Mouse (Mus musculus) CH12.LX (cell line): ENCODE results near the gene 2810006K23Rik. TPM values are rescaled to one million over a fixed set of nuclear protein-coding genes. Genes with fewer than 3 reads are reported as not detected.

Experiments used
- DNase-seq: peaks from one replicate; pipeline ENCODE4 v3.0.0-alpha.2; 2013; ENCODE audit errors: extremely low read depth
- H3K27ac ChIP-seq: 2 replicates; pipeline ENCODE4 v1.5.1; 2012; ENCODE audit warnings: low read depth, mild to moderate bottlenecking, control low read depth, moderate library complexity; ENCODE audit not compliant: insufficient read depth
- H3K27me3 ChIP-seq: replicated peaks from 2 replicates; pipeline ENCODE3; 2012; ENCODE audit warnings: inconsistent platforms
- H3K36me3 ChIP-seq, 2 experiments: replicated peaks in 1 of 2; 2 replicates each; pipeline versions ENCODE3 to v1.6.1; 2012; ENCODE audit warnings: inconsistent platforms in 1 of 2, low read length in 1 of 2, mild to moderate bottlenecking in 1 of 2, mixed read lengths in 1 of 2, moderate library complexity in 1 of 2; ENCODE audit not compliant: control insufficient read depth in 1 of 2, insufficient read depth in 1 of 2
- H3K4me1 ChIP-seq, 2 experiments: 2 replicates each; pipeline ENCODE4 v1.6.1; 2012; ENCODE audit warnings: inconsistent platforms in 1 of 2, moderate library complexity in 1 of 2; ENCODE audit not compliant: insufficient read depth in 2 of 2, control insufficient read depth in 1 of 2
- H3K4me2 ChIP-seq: 2 replicates; pipeline ENCODE4 v1.6.1; 2012; ENCODE audit warnings: low read depth, mild to moderate bottlenecking, control low read depth; ENCODE audit not compliant: poor library complexity, insufficient read depth, severe bottlenecking
- H3K4me3 ChIP-seq, 3 experiments: fragments of 150-350 bp in 1 of 3; sonication (generic) in 1 of 3; replicated peaks in 1 of 3; 2 replicates each; pipeline versions ENCODE3 to v1.5.1; 2011 to 2012; ENCODE audit warnings: low read depth in 2 of 3, low read length in 2 of 3, mild to moderate bottlenecking in 2 of 3, moderate library complexity in 2 of 3, control low read depth in 1 of 3, improper control_type of control experiment in 1 of 3, inconsistent platforms in 1 of 3, mixed read lengths in 1 of 3; ENCODE audit not compliant: poor library complexity in 1 of 3
- H3K79me2 ChIP-seq: replicated peaks from 2 replicates; pipeline ENCODE4 v1.6.1; 2012; ENCODE audit warnings: mild to moderate bottlenecking, moderate library complexity; ENCODE audit not compliant: control insufficient read depth, poor library complexity, insufficient read depth, severe bottlenecking; ENCODE audit errors: extremely low read depth
- H3K9ac ChIP-seq: 2 replicates; pipeline ENCODE4 v1.6.1; 2012; ENCODE audit warnings: low read depth, mild to moderate bottlenecking, control low read depth, moderate library complexity; ENCODE audit not compliant: insufficient read depth
- H3K9me3 ChIP-seq: replicated peaks from 2 replicates; pipeline ENCODE3; 2012; ENCODE audit warnings: low read length, inconsistent platforms, mixed read lengths
- BHLHE40 ChIP-seq: IDR thresholded peaks from 2 replicates; pipeline ENCODE4 v1.6.1; 2011; ENCODE audit warnings: mild to moderate bottlenecking, low read depth, low read length, improper control_type of control experiment
- CHD1 ChIP-seq: IDR thresholded peaks from 2 replicates; pipeline ENCODE4 v1.6.1; 2012; ENCODE audit warnings: low read depth, low read length, improper control_type of control experiment, inconsistent platforms
- CHD2 ChIP-seq: IDR thresholded peaks from 2 replicates; pipeline ENCODE4 v1.6.1; 2011; ENCODE audit warnings: low read length, improper control_type of control experiment
- GABPA ChIP-seq: IDR thresholded peaks from 2 replicates; pipeline ENCODE4 v1.6.1; 2012; ENCODE audit warnings: low read depth, low read length, improper control_type of control experiment, inconsistent platforms; ENCODE audit not compliant: insufficient replicate concordance
- HCFC1 ChIP-seq: IDR thresholded peaks from 2 replicates; pipeline ENCODE4 v1.6.1; 2012; ENCODE audit warnings: low read depth, mild to moderate bottlenecking, inconsistent platforms, low read length, improper control_type of control experiment
- IRF4 ChIP-seq: IDR thresholded peaks from 2 replicates; pipeline ENCODE4 v1.6.1; 2014; ENCODE audit warnings: low read depth, mild to moderate bottlenecking, inconsistent platforms, low read length, improper control_type of control experiment
- JUND ChIP-seq: conservative IDR thresholded peaks from 2 replicates; pipeline ENCODE4 v1.6.1; 2011; ENCODE audit warnings: low read depth, low read length, improper control_type of control experiment
- MAX ChIP-seq: IDR thresholded peaks from 2 replicates; pipeline ENCODE4 v1.6.1; 2011; ENCODE audit warnings: low read length, improper control_type of control experiment
- MEF2A ChIP-seq: IDR thresholded peaks from 2 replicates; pipeline ENCODE4 v1.6.1; 2014; ENCODE audit warnings: low read depth, mild to moderate bottlenecking, inconsistent platforms, low read length, improper control_type of control experiment, borderline replicate concordance
- MXI1 ChIP-seq: IDR thresholded peaks from 2 replicates; pipeline ENCODE4 v1.6.1; 2011; ENCODE audit warnings: mild to moderate bottlenecking, low read depth, low read length, improper control_type of control experiment
- MYC ChIP-seq: IDR thresholded peaks from 2 replicates; pipeline ENCODE4 v1.6.1; 2011; ENCODE audit warnings: low read depth, mild to moderate bottlenecking, improper control_type of control experiment, low read length
- NRF1 ChIP-seq: IDR thresholded peaks from 2 replicates; pipeline ENCODE4 v1.6.1; 2014; ENCODE audit warnings: low read depth, mild to moderate bottlenecking, inconsistent platforms, low read length, improper control_type of control experiment, moderate library complexity
- PAX5 ChIP-seq: IDR thresholded peaks from 2 replicates; pipeline ENCODE4 v1.6.1; 2012; ENCODE audit warnings: low read length, inconsistent platforms, mixed read lengths
- POLR2A ChIP-seq: IDR thresholded peaks from 2 replicates; pipeline ENCODE4 v1.6.1; 2011; ENCODE audit warnings: low read depth, mild to moderate bottlenecking, improper control_type of control experiment, low read length
- RAD21 ChIP-seq: IDR thresholded peaks from 2 replicates; pipeline ENCODE4 v1.6.1; 2011; ENCODE audit warnings: low read depth, mild to moderate bottlenecking, low read length, improper control_type of control experiment, moderate library complexity
- RCOR1 ChIP-seq: conservative IDR thresholded peaks from 2 replicates; pipeline ENCODE4 v1.6.1; 2012; ENCODE audit warnings: low read depth, mild to moderate bottlenecking, inconsistent platforms, low read length, improper control_type of control experiment
- SIN3A ChIP-seq: IDR thresholded peaks from 2 replicates; pipeline ENCODE4 v1.6.1; 2012; ENCODE audit warnings: low read length, improper control_type of control experiment, inconsistent platforms
- SMC3 ChIP-seq: IDR thresholded peaks from 2 replicates; pipeline ENCODE4 v1.6.1; 2011; ENCODE audit warnings: low read depth, low read length, improper control_type of control experiment
- TBP ChIP-seq: conservative IDR thresholded peaks from 2 replicates; pipeline ENCODE4 v1.6.1; 2011; ENCODE audit warnings: low read depth, low read length, improper control_type of control experiment
- TCF12 ChIP-seq: IDR thresholded peaks from 2 replicates; pipeline ENCODE4 v1.6.1; 2014; ENCODE audit warnings: low read depth, mild to moderate bottlenecking, inconsistent platforms, low read length, improper control_type of control experiment
- UBTF ChIP-seq: IDR thresholded peaks from 2 replicates; pipeline ENCODE4 v1.6.1; 2012; ENCODE audit warnings: low read depth, mild to moderate bottlenecking, inconsistent platforms, low read length, improper control_type of control experiment, moderate library complexity
- USF2 ChIP-seq: conservative IDR thresholded peaks from 2 replicates; pipeline ENCODE4 v1.6.1; 2011; ENCODE audit warnings: low read depth, low read length, improper control_type of control experiment
- ZC3H11A ChIP-seq: IDR thresholded peaks from 2 replicates; pipeline ENCODE4 v1.6.1; 2012; ENCODE audit warnings: low read depth, mild to moderate bottlenecking, inconsistent platforms, low read length, improper control_type of control experiment
- ZNF384 ChIP-seq: IDR thresholded peaks from 2 replicates; pipeline ENCODE4 v1.6.1; 2012; ENCODE audit warnings: low read depth, low read length, improper control_type of control experiment, inconsistent platforms
- dilution Hi-C: fragments of 300-500 bp; cut with MboI; formaldehyde crosslinking; loops from 2 replicates; pipeline ENCODE4 v1.14.3; 2020; ENCODE audit warnings: low sequenced_read_pairs; ENCODE audit not compliant: extremely low pct_unique_long_range_greater_than_20kb, extremely low pct_ligation_motif_present
- in situ Hi-C: fragments of 300-500 bp; cut with MboI; formaldehyde crosslinking; loops from 3 replicates; pipeline ENCODE4 v1.14.3; 2019; ENCODE audit warnings: low sequenced_read_pairs, low pct_ligation_motif_present, low pct_unique_long_range_greater_than_20kb, mixed read lengths
- polyA plus RNA-seq: library from polyadenylated mRNA; unstranded; fragments of >175 nt; gene quantifications from 2 replicates; pipeline ENCODE4 v1.2.1, GENCODE M21; 2012; ENCODE audit warnings: low read depth; ENCODE audit not compliant: insufficient read length
- total RNA-seq, 2 experiments: library from RNA; depleted of rRNA; stranded (reverse); fragments of 300-350 nt in 1 of 2; fragments of >200 nt in 1 of 2; gene quantifications; 2 replicates each; pipeline ENCODE4 v1.2.3; 2012 to 2014

Gene 2810006K23Rik
- total and polyA plus RNA-seq, 3 experiments = 6.3 to 8.9 (median 8.2) TPM

GRCm38 (mm10) chr5:124364173-124364918, 36.5 kb downstream of the 2810006K23Rik start:
- no peak for DNase-seq
- H3K27ac ChIP-seq = no peak overlapping the region
- H3K27me3 ChIP-seq = no peaks in the 10 kb centered on the region
- no peak overlapping the region for H3K9ac ChIP-seq
- H3K9me3 ChIP-seq = no peaks in the 10 kb centered on the region
- in situ Hi-C loops = no loop called here
- no peak for TF ChIP-seq UBTF
- no peak for TF ChIP-seq CHD2
- TF ChIP-seq PAX5 = no peak
- TF ChIP-seq MYC = no peak
- TF ChIP-seq SIN3A = no peak
- TF ChIP-seq SMC3 = no peak
- TF ChIP-seq GABPA = no peak
- no peak for TF ChIP-seq POLR2A
- no peak for TF ChIP-seq HCFC1
- no peak for TF ChIP-seq MEF2A
- TF ChIP-seq USF2 = no peak
- TF ChIP-seq, all 38 proteins: peak for 0
- Histone ChIP-seq H3K4me3 (no peak overlapping the region), H3K36me3 (peaks cover 2 to 17% of the 10 kb centered on the region in 2 experiments), H3K4me2 (no peak overlapping the region), H3K4me1 (peaks cover 0 to 8% of the 10 kb centered on the region in 2 experiments; a peak in 1 of 4 replicates), H3K79me2 (no peaks in the 10 kb centered on the region)
- dilution Hi-C loops = no loop called here

- Histone ChIP-seq H3K27me3 (no peaks in the 10 kb centered on the region), H3K79me2 (no peaks in the 10 kb centered on the region), H3K36me3 (peaks cover 8 to 31% of the 10 kb centered on the region in 2 experiments), H3K4me1 (peaks cover 0 to 16% of the 10 kb centered on the region in 2 experiments; a peak in 1 of 4 replicates), H3K4me2 (no peak overlapping the region), H3K9ac (no peak overlapping the region), H3K4me3 (no peak overlapping the region), H3K27ac (no peak overlapping the region), H3K9me3 (no peaks in the 10 kb centered on the region)
- in situ Hi-C loops = no loop called here
- dilution Hi-C loops = no loop called here
- no peak for DNase-seq
- no peak for TF ChIP-seq BHLHE40
- no peak for TF ChIP-seq MYC
- no peak for TF ChIP-seq MXI1
- no peak for TF ChIP-seq IRF4
- no peak for TF ChIP-seq TBP
- TF ChIP-seq RCOR1 = no peak
- TF ChIP-seq RAD21 = no peak
- no peak for TF ChIP-seq JUND
- TF ChIP-seq ZC3H11A = no peak
- no peak for TF ChIP-seq NRF1
- no peak for TF ChIP-seq MAX
- TF ChIP-seq ZNF384 = no peak
- TF ChIP-seq PAX5 = no peak
- TF ChIP-seq MEF2A = no peak
- no peak for TF ChIP-seq HCFC1
- no peak for TF ChIP-seq GABPA
- TF ChIP-seq CHD1 = no peak
- TF ChIP-seq SIN3A = no peak
- TF ChIP-seq UBTF = no peak
- TF ChIP-seq TCF12 = no peak
- TF ChIP-seq, all 38 proteins: peak for 0
These were observed 37.9 kb downstream of the 2810006K23Rik start for GRCm38 (mm10) chr5:124365754-124366153.
